Mouse (Mus musculus) embryonic facial prominence, embryonic 13.5 days (tissue): Measurements from ENCODE around the gene Cpvl. TPM values are rescaled to one million over a fixed set of nuclear protein-coding genes. Genes with fewer than 3 reads are reported as not detected.

Experiments
- ATAC-seq: fragments of 200-750 bp; cut with Nextera tagmentation; 2 replicates; pipeline ENCODE4 v1.8.0; 2017; ENCODE audit warnings: low read depth; ENCODE audit not compliant: insufficient number of reproducible peaks, insufficient read depth, low FRiP score, low TSS enrichment
- H3K27ac ChIP-seq: fragments of 300-500 bp; sonication (generic); 2 replicates; pipeline ENCODE4 v1.5.1; 2015; ENCODE audit warnings: moderate library complexity, mild to moderate bottlenecking, inconsistent platforms
- H3K27me3 ChIP-seq: fragments of 300-500 bp; sonication (generic); 2 replicates; pipeline ENCODE4 v1.6.1; 2015; ENCODE audit warnings: mild to moderate bottlenecking, inconsistent platforms
- H3K36me3 ChIP-seq: fragments of 300-500 bp; sonication (generic); 2 replicates; pipeline ENCODE4 v1.6.1; 2015; ENCODE audit warnings: mild to moderate bottlenecking, inconsistent platforms
- H3K4me1 ChIP-seq: fragments of 300-500 bp; sonication (generic); 2 replicates; pipeline ENCODE4 v1.6.1; 2015; ENCODE audit warnings: inconsistent platforms
- H3K4me2 ChIP-seq: fragments of 300-500 bp; sonication (generic); 2 replicates; pipeline ENCODE4 v1.6.1; 2015; ENCODE audit warnings: moderate library complexity, mild to moderate bottlenecking, inconsistent platforms
- H3K4me3 ChIP-seq: fragments of 300-500 bp; sonication (generic); 2 replicates; pipeline ENCODE4 v1.5.1; 2015; ENCODE audit warnings: mild to moderate bottlenecking, inconsistent platforms
- H3K9ac ChIP-seq: fragments of 300-500 bp; sonication (generic); 2 replicates; pipeline ENCODE4 v1.6.1; 2015; ENCODE audit warnings: mild to moderate bottlenecking, inconsistent platforms
- H3K9me3 ChIP-seq: fragments of 300-500 bp; sonication (generic); 2 replicates; pipeline ENCODE4 v1.6.1; 2016; ENCODE audit warnings: inconsistent platforms
- WGBS: fragments of 180-500 bp; shearing (Covaris S2); methylation state at CpG from one replicate; pipeline ENCODE4 v1.1.7; 2015; ENCODE audit warnings: mixed read lengths; 5-methylcytosine and 5-hydroxymethylcytosine counted together
- polyA plus RNA-seq: library from polyadenylated mRNA; unstranded; fragments of >200 nt; fragmentation: Nextera tagmentation; extraction: Ambion mirVana; gene quantifications from 2 replicates; pipeline ENCODE4 v1.2.1, GENCODE M21; 2015

Gene Cpvl
- 0.22 TPM in 1 of 2 replicates, not detected in the other for polyA plus RNA-seq

- WGBS = 87% methylated on average over 5 of the region's 5 CpGs
- no peak for ATAC-seq
- H3K27ac ChIP-seq = no peak within 1 kb of the TSS
- peaks cover 7% of the 10 kb centered on the region; the same call in 1 of the 2 replicates for H3K27me3 ChIP-seq
- no peaks in the 10 kb centered on the region for H3K36me3 ChIP-seq
- H3K4me1 ChIP-seq = no peaks in the 10 kb centered on the region
- no peak within 1 kb of the TSS for H3K4me3 ChIP-seq
- H3K9ac ChIP-seq = no peak within 1 kb of the TSS
- H3K9me3 ChIP-seq = no peaks in the 10 kb centered on the region
- no peak within 1 kb of the TSS for H3K4me2 ChIP-seq
Measured at GRCm38 (mm10) chr6:53978571-53978970, at the start of gene Cpvl. Cpvl (minus strand) TSS chr6:53978671.

DNA sequence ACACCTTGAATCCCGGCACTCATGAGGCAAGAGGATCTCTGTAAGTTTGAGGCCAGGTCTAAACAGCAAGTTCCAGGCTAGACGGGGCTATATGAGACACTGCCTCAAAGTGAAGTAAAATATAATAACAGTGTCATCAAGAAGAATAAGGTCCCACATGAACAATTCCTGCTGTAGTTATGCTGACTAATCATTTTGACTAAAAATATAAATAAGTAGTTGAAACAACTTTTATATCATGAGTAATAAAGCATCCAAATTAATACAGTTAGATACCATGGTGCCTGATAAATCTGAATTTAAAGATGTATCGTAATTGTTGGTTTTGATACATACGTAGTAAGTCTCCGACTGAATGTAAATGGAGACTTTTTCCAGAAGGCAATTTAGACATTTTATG lies 45.4 kb upstream of the Cpvl start:
- H3K9me3 ChIP-seq = no peaks in the 10 kb centered on the region
- no peak for ATAC-seq
- H3K4me1 ChIP-seq = no peaks in the 10 kb centered on the region
- no peak overlapping the region for H3K27ac ChIP-seq
- no peak overlapping the region for H3K4me2 ChIP-seq
- 91% methylated on average over 5 of the region's 5 CpGs for WGBS
- no peaks in the 10 kb centered on the region; the same call in 1 of the 2 replicates for H3K27me3 ChIP-seq
- no peak overlapping the region for H3K9ac ChIP-seq
- no peaks in the 10 kb centered on the region for H3K36me3 ChIP-seq
- no peak overlapping the region for H3K4me3 ChIP-seq

DNA sequence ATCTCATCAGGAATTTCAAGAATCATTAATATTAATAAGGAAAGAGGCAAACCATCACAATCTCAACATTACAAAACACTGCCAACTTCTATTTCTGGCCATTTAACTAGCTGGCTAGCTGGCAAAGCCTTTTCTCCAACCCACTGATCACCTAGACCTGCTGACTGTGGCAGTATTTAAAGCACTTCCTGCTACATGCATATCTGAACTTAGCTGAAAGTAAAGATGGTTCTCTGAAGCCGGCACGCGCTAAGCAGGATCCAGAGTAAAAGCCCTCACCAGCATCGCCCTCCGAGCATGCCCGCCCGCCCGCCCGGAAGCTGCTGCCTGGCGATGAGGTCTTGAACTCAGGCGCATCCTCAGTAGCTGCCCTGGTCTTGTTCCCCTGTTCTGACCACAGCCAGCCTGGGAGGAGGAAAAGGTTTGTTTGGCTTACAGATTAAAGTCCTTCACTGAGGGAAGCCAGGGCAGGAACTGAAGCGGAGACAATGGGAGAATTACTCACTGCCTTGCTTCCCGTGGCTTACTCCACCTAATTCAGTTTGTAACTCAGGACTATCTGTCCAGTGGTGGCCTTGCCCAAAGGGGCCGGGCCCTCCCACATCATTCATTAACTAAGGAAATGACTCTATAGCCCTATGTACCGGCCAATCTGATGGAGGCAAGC lies 42.8 kb upstream of the Cpvl start:
- no peaks in the 10 kb centered on the region for H3K9me3 ChIP-seq
- H3K36me3 ChIP-seq = no peaks in the 10 kb centered on the region
- no peak overlapping the region for H3K4me2 ChIP-seq
- H3K4me3 ChIP-seq = no peak overlapping the region
- ATAC-seq = no peak
- 62% methylated on average over 15 of the region's 15 CpGs for WGBS
- H3K4me1 ChIP-seq = no peaks in the 10 kb centered on the region
- H3K27me3 ChIP-seq = no peaks in the 10 kb centered on the region; the same call in 1 of the 2 replicates
- H3K9ac ChIP-seq = no peak overlapping the region
- H3K27ac ChIP-seq = no peak overlapping the region

DNA sequence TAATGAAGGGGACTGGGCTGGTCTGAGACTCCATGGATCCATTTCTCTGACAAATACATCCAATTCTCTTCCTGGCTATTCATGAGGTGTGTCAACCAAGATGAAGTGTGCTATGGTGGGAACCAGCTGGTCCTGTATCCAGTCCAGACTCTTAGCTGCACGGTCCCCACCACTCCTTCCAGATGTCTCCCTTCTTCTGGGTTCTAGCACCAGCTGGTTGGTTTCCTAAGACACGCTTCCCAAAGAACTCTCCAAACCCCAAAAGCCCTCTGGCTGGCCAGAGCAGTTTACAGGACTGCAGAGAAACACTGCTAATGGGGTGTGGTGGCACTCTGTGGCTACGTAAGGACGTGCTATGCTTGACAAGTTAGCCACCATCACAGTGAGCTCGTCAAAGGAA lies 40.4 kb upstream of the Cpvl start:
- no peak for ATAC-seq
- no peak overlapping the region for H3K4me3 ChIP-seq
- no peak overlapping the region for H3K9ac ChIP-seq
- H3K4me2 ChIP-seq = no peak overlapping the region
- H3K9me3 ChIP-seq = no peaks in the 10 kb centered on the region
- no peaks in the 10 kb centered on the region; the same call in 1 of the 2 replicates for H3K27me3 ChIP-seq
- H3K27ac ChIP-seq = no peak overlapping the region
- H3K36me3 ChIP-seq = no peaks in the 10 kb centered on the region
- WGBS = 78% methylated on average over 5 of the region's 5 CpGs
- H3K4me1 ChIP-seq = no peaks in the 10 kb centered on the region

GRCm38 (mm10) chr6:54018038-54018437 lies 39.6 kb upstream of the Cpvl start:
- Histone ChIP-seq H3K4me3 (no peak overlapping the region), H3K9me3 (no peaks in the 10 kb centered on the region), H3K4me1 (no peaks in the 10 kb centered on the region), H3K4me2 (no peak overlapping the region), H3K27me3 (no peaks in the 10 kb centered on the region; the same call in 1 of the 2 replicates), H3K27ac (no peak overlapping the region), H3K36me3 (no peaks in the 10 kb centered on the region), H3K9ac (no peak overlapping the region)
- ATAC-seq = no peak
- WGBS = 32% methylated on average over 2 of the region's 2 CpGs

- Histone ChIP-seq H3K9me3 (no peaks in the 10 kb centered on the region), H3K36me3 (no peaks in the 10 kb centered on the region), H3K27me3 (peaks cover 4% of the 10 kb centered on the region; the same call in 1 of the 2 replicates), H3K27ac (no peak overlapping the region), H3K4me3 (no peak overlapping the region), H3K4me1 (peaks cover 21% of the 10 kb centered on the region), H3K4me2 (no peak overlapping the region), H3K9ac (no peak overlapping the region)
- no peak for ATAC-seq
- WGBS = 88% methylated on average over 1 of the region's 1 CpGs
Measured at GRCm38 (mm10) chr6:54012163-54012562, 33.7 kb upstream of the Cpvl start.

DNA sequence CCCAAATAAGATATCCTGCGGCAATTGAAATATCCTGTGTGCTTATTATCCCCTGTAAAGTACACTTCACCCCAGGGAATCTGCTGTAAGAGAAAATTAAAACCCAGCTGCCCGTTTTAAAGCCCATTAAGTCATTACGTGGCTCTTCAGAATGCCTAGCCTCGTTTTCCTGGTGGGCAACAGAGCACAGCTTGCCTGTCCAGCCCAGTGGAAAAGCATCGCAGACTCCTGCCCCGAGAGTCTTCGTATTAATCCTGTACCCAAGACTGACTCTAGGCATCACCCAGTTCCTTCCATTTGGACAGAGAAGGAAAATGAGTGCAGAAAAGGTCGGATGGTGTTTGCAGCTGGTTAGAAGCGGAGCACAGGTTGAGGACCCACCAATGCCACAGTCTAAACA lies 31.9 kb upstream of the Cpvl start:
- Histone ChIP-seq H3K27me3 (peaks cover 7% of the 10 kb centered on the region; the same call in 1 of the 2 replicates), H3K36me3 (no peaks in the 10 kb centered on the region), H3K4me1 (peaks cover 21% of the 10 kb centered on the region), H3K9me3 (no peaks in the 10 kb centered on the region), H3K4me3 (no peak overlapping the region), H3K9ac (no peak overlapping the region), H3K27ac (no peak overlapping the region), H3K4me2 (no peak overlapping the region)
- ATAC-seq = no peak
- 51% methylated on average over 9 of the region's 9 CpGs for WGBS

DNA sequence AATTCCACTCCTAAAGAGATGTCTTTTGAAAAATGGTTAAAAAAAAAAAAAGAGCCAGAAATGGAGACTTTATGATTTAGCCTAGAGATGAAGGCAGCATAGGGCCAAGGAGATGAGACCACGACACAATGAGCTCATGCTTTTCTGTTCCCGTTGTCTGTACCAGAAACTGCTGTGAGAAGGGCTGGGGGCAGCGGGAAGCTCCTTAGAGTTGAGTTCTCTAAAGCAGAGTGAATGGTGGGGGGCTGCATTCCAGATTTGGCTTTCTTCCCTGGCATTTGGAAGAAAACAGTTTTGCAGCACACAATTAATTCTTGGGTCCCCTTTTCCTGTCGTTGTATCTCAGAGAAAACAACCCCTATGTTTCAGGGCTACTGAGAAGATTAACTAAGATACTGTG lies 30.8 kb upstream of the Cpvl start:
- Histone ChIP-seq H3K27me3 (peaks cover 7% of the 10 kb centered on the region; the same call in 1 of the 2 replicates), H3K36me3 (no peaks in the 10 kb centered on the region), H3K4me1 (peaks cover 21% of the 10 kb centered on the region), H3K27ac (no peak overlapping the region), H3K4me2 (no peak overlapping the region), H3K9me3 (no peaks in the 10 kb centered on the region), H3K4me3 (no peak overlapping the region), H3K9ac (no peak overlapping the region)
- ATAC-seq = no peak
- 25% methylated on average over 4 of the region's 4 CpGs for WGBS

DNA sequence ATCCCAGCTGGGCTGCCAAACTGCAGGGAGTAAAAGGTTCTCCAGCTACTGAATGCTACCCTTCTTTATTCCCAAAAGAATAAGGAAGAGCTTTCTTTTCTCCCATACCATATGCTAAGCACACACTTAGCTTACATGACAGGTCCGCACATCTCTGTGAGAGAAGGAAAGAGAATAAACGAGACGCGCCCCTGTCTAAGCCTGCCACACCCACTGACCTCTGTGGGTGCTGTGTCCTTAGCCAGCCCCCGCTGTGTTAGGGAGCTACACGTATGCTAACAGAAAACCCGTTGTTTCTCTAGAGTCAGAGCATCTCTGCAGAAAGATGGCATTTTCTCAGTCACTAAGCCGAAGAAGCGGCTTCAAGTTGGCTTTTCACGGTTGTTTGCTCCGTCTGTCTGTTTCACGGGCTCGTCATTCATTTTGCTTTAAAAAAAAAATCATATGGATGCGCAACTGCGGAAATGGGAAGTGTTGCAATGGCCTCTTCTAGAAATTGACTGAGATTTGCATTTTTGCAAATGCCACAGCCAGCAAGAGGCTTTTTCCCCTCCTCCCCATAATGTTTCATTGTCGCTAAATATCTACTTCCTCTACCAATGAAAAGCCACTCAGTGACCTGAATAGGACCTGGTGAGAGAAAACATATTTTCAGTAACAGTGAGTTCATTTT lies 30.1 kb upstream of the Cpvl start:
- peaks cover 7% of the 10 kb centered on the region; the same call in 1 of the 2 replicates for H3K27me3 ChIP-seq
- H3K4me2 ChIP-seq = no peak overlapping the region
- peaks cover 21% of the 10 kb centered on the region for H3K4me1 ChIP-seq
- H3K36me3 ChIP-seq = no peaks in the 10 kb centered on the region
- H3K4me3 ChIP-seq = no peak overlapping the region
- H3K27ac ChIP-seq = no peak overlapping the region
- WGBS = 61% methylated on average over 16 of the region's 16 CpGs
- H3K9me3 ChIP-seq = no peaks in the 10 kb centered on the region
- H3K9ac ChIP-seq = no peak overlapping the region
- no peak for ATAC-seq

DNA sequence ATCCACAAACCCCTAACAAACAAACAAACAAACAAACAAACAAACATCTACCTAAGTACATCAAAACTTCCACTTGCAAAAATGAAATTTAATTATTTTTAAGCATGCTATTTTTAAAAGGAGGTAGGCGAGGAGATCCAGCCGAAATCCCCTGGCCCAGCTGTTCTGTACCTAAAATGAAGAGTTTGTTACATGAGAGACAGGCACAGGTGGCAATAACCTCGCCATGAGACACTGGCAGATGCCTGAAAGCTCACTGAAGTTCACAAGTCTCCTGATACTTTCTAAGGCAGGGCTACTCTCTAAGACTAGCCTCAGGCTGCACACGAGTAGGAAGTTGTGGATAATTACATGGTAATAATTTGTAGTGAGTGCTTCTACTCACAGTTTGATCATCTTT lies 26.8 kb upstream of the Cpvl start:
- no peak overlapping the region for H3K9ac ChIP-seq
- no peak for ATAC-seq
- H3K4me3 ChIP-seq = no peak overlapping the region
- H3K9me3 ChIP-seq = no peaks in the 10 kb centered on the region
- peaks cover 7% of the 10 kb centered on the region; the same call in 1 of the 2 replicates for H3K27me3 ChIP-seq
- H3K4me2 ChIP-seq = no peak overlapping the region
- WGBS = 53% methylated on average over 4 of the region's 4 CpGs
- peaks cover 16% of the 10 kb centered on the region for H3K4me1 ChIP-seq
- H3K36me3 ChIP-seq = no peaks in the 10 kb centered on the region
- no peak overlapping the region for H3K27ac ChIP-seq

GRCm38 (mm10) chr6:53996226-53996955 lies 17.9 kb upstream of the Cpvl start:
- no peak for ATAC-seq
- Histone ChIP-seq H3K4me2 (no peak overlapping the region), H3K4me3 (no peak overlapping the region), H3K27ac (no peak overlapping the region), H3K9me3 (peaks cover 6% of the 10 kb centered on the region), H3K4me1 (peaks cover 7% of the 10 kb centered on the region), H3K9ac (no peak overlapping the region), H3K27me3 (peaks cover 3% of the 10 kb centered on the region; the same call in 1 of the 2 replicates), H3K36me3 (no peaks in the 10 kb centered on the region)
- WGBS = 93% methylated on average over 3 of the region's 3 CpGs
